Mouse (Mus musculus): ENCODE results near the gene Ggt6. TPM values are rescaled to one million over a fixed set of nuclear protein-coding genes. Genes with fewer than 3 reads are reported as not detected.
A peak's percentile ranks its signal among the peaks of the same experiment; 100 is the strongest.

Gene Ggt6
- total RNA-seq, 1 experiment = 0.98 TPM

- no peaks in the 10 kb centered on the region for H3K9me3 ChIP-seq (ENCODE audit: control insufficient read depth, insufficient read depth, low read depth, low read length)
- peak within 1 kb of the TSS; percentile 68 for H3K27ac ChIP-seq (ENCODE audit: insufficient read depth, low read depth, low read length, poor library complexity, severe bottlenecking)
- H3K9ac ChIP-seq (ENCODE audit: insufficient read depth, low read depth, low read length, poor library complexity, severe bottlenecking) = peak within 1 kb of the TSS; percentile 99
- DNase-seq (ENCODE audit: low read depth, low spot score) = peak; percentile 94
- TF ChIP-seq MAFK (IDR thresholded peaks at IDR 0.05; ENCODE audit: insufficient read depth, low read depth, low read length) (no peak), CHD2 (IDR thresholded peaks at IDR 0.05; ENCODE audit: low read depth, low read length) (peak; percentile 34; the same call in 1 of the 2 replicates), ZNF384 (IDR thresholded peaks at IDR 0.05; ENCODE audit: low read depth, low read length) (no peak), HCFC1 (IDR thresholded peaks at IDR 0.05; ENCODE audit: borderline replicate concordance, insufficient read depth, low read length) (peak; percentile 66; the same call in 1 of the 2 replicates)
- in situ Hi-C loops (cut with MboI; ENCODE audit: low sequenced_read_pairs in 2 of 2, unreplicated experiment in 2 of 2) = loop anchor here in 1 of 2 experiments (25.0 kb wide), 1 partner anchor 229 kb away; the partner anchor contains the start of genes 4933427D14Rik, Gm43951, Med31 and Txndc17
- peaks cover 2 to 20% of the 10 kb centered on the region in 2 experiments; a peak in 3 of 4 replicates for H3K4me1 ChIP-seq (ENCODE audit: control insufficient read depth in 2 of 2, insufficient read depth in 2 of 2, low read length in 2 of 2, poor library complexity in 1 of 2)
- H3K36me3 ChIP-seq (ENCODE audit: control insufficient read depth, insufficient read depth, low read length, poor library complexity, severe bottlenecking) = peaks cover 41% of the 10 kb centered on the region
- peak within 1 kb of the TSS; percentile 82 to 95 for H3K4me3 ChIP-seq (ENCODE audit: insufficient read depth in 1 of 2, low read depth in 1 of 2, low read length in 2 of 2, poor library complexity in 1 of 2, severe bottlenecking in 1 of 2)
Measured at GRCm38 (mm10) chr11:72440965-72441664, 5.8 kb downstream of the Ggt6 start, which contains the start of gene Mybbp1a. Gene Mybbp1a, plus strand, starts transcription at chr11:72441355.

GRCm38 (mm10) chr11:72446311-72447105 is 11.2 kb downstream of the Ggt6 start:
- Histone ChIP-seq H3K9me3 (ENCODE audit: control insufficient read depth, insufficient read depth, low read depth, low read length) (no peaks in the 10 kb centered on the region), H3K36me3 (ENCODE audit: control insufficient read depth, insufficient read depth, low read length, poor library complexity, severe bottlenecking) (peaks cover 92% of the 10 kb centered on the region), H3K9ac (ENCODE audit: insufficient read depth, low read depth, low read length, poor library complexity, severe bottlenecking) (no peak overlapping the region), H3K4me1 (ENCODE audit: control insufficient read depth in 2 of 2, insufficient read depth in 2 of 2, low read length in 2 of 2, poor library complexity in 1 of 2) (peaks cover 2 to 22% of the 10 kb centered on the region in 2 experiments; a peak in 3 of 4 replicates), H3K4me3 (ENCODE audit: insufficient read depth in 1 of 2, low read depth in 1 of 2, low read length in 2 of 2, poor library complexity in 1 of 2, severe bottlenecking in 1 of 2) (no peak overlapping the region), H3K27ac (ENCODE audit: insufficient read depth, low read depth, low read length, poor library complexity, severe bottlenecking) (no peak overlapping the region)
- no peak for TF ChIP-seq ZC3H11A (IDR thresholded peaks at IDR 0.05; ENCODE audit: borderline replicate concordance, low read depth, low read length)
- TF ChIP-seq HCFC1 (IDR thresholded peaks at IDR 0.05; ENCODE audit: borderline replicate concordance, insufficient read depth, low read length) = no peak
- no peak for TF ChIP-seq CHD2 (IDR thresholded peaks at IDR 0.05; ENCODE audit: low read depth, low read length)
- no peak for TF ChIP-seq MAFK (IDR thresholded peaks at IDR 0.05; ENCODE audit: insufficient read depth, low read depth, low read length)
- no peak for TF ChIP-seq ZNF384 (IDR thresholded peaks at IDR 0.05; ENCODE audit: low read depth, low read length)
- in situ Hi-C loops (cut with MboI; ENCODE audit: low sequenced_read_pairs in 2 of 2, unreplicated experiment in 2 of 2) = loop anchor here in 1 of 2 experiments (25.0 kb wide), 1 partner anchor 234 kb away; the partner anchor contains the start of genes 4933427D14Rik, Gm43951, Med31 and Txndc17
- peak; percentile 75 for DNase-seq (ENCODE audit: low read depth, low spot score)

GRCm38 (mm10) chr11:72447475-72447874 is 12.1 kb downstream of the Ggt6 start:
- Histone ChIP-seq H3K4me1 (ENCODE audit: control insufficient read depth in 2 of 2, insufficient read depth in 2 of 2, low read length in 2 of 2, poor library complexity in 1 of 2) (peaks cover 0 to 18% of the 10 kb centered on the region in 2 experiments; a peak in 2 of 4 replicates), H3K9ac (ENCODE audit: insufficient read depth, low read depth, low read length, poor library complexity, severe bottlenecking) (no peak overlapping the region), H3K27ac (ENCODE audit: insufficient read depth, low read depth, low read length, poor library complexity, severe bottlenecking) (no peak overlapping the region), H3K4me3 (ENCODE audit: insufficient read depth in 1 of 2, low read depth in 1 of 2, low read length in 2 of 2, poor library complexity in 1 of 2, severe bottlenecking in 1 of 2) (no peak overlapping the region), H3K36me3 (ENCODE audit: control insufficient read depth, insufficient read depth, low read length, poor library complexity, severe bottlenecking) (peaks cover 96% of the 10 kb centered on the region), H3K9me3 (ENCODE audit: control insufficient read depth, insufficient read depth, low read depth, low read length) (no peaks in the 10 kb centered on the region)
- in situ Hi-C loops (cut with MboI; ENCODE audit: low sequenced_read_pairs in 2 of 2, unreplicated experiment in 2 of 2) = loop anchor here in 1 of 2 experiments (25.0 kb wide), 1 partner anchor 235 kb away; the partner anchor contains the start of genes 4933427D14Rik, Gm43951, Med31 and Txndc17
- DNase-seq (ENCODE audit: low read depth, low spot score) = no peak
- TF ChIP-seq MAFK (IDR thresholded peaks at IDR 0.05; ENCODE audit: insufficient read depth, low read depth, low read length) (no peak), HCFC1 (IDR thresholded peaks at IDR 0.05; ENCODE audit: borderline replicate concordance, insufficient read depth, low read length) (no peak)

DNA sequence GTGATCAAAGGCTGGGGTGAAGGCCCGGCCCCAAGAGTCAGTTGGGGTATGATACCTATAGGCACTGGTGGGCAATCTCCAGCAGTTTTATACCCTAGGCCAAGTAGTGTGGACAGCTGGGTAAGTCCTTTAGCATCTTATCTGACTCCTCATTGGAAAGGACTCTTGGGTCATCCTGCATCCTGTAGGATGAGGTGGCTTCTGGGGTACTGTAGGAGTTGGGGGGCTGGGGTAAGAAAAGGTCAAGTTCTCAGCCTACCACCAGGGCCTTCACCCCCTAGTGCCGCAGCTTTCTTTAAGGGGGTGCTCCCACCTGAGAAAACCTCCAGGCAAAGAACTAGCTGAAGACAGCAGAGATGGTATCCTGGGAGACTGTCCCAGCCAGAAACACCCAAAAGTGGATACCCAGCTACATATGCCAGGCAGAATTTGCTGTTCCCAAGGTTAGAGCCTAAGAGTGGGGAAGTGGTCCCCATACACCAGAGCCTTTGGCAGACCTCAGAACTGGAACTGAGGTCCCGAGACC is 16.9 kb downstream of the Ggt6 start:
- TF ChIP-seq CHD2 (IDR thresholded peaks at IDR 0.05; ENCODE audit: low read depth, low read length) (no peak), HCFC1 (IDR thresholded peaks at IDR 0.05; ENCODE audit: borderline replicate concordance, insufficient read depth, low read length) (no peak), ZC3H11A (IDR thresholded peaks at IDR 0.05; ENCODE audit: borderline replicate concordance, low read depth, low read length) (no peak), ZNF384 (IDR thresholded peaks at IDR 0.05; ENCODE audit: low read depth, low read length) (no peak), MAFK (IDR thresholded peaks at IDR 0.05; ENCODE audit: insufficient read depth, low read depth, low read length) (no peak)
- Histone ChIP-seq H3K9ac (ENCODE audit: insufficient read depth, low read depth, low read length, poor library complexity, severe bottlenecking) (no peak overlapping the region), H3K4me3 (ENCODE audit: insufficient read depth in 1 of 2, low read depth in 1 of 2, low read length in 2 of 2, poor library complexity in 1 of 2, severe bottlenecking in 1 of 2) (no peak overlapping the region), H3K4me1 (ENCODE audit: control insufficient read depth in 2 of 2, insufficient read depth in 2 of 2, low read length in 2 of 2, poor library complexity in 1 of 2) (peaks cover 2 to 22% of the 10 kb centered on the region in 2 experiments; a peak in 2 of 4 replicates), H3K9me3 (ENCODE audit: control insufficient read depth, insufficient read depth, low read depth, low read length) (no peaks in the 10 kb centered on the region), H3K27ac (ENCODE audit: insufficient read depth, low read depth, low read length, poor library complexity, severe bottlenecking) (no peak overlapping the region), H3K36me3 (ENCODE audit: control insufficient read depth, insufficient read depth, low read length, poor library complexity, severe bottlenecking) (peaks cover 52% of the 10 kb centered on the region)
- in situ Hi-C loops (cut with MboI; ENCODE audit: low sequenced_read_pairs in 2 of 2, unreplicated experiment in 2 of 2) = no loop called here
- no peak for DNase-seq (ENCODE audit: low read depth, low spot score)
